Mouse (Mus musculus) activated CD4-positive, CD25-positive, alpha-beta regulatory T cell (primary cell): ENCODE measurements around the gene Ybx2. TPM values are rescaled to one million over a fixed set of nuclear protein-coding genes. Genes with fewer than 3 reads are reported as not detected.

ENCODE experiments used
- polyA plus RNA-seq, 2 experiments: library from polyadenylated mRNA; unstranded; fragments of 100-300 nt; shearing (Covaris generic); gene quantifications; one replicate each; pipeline ENCODE4 v1.2.1; 2017

Gene Ybx2
- polyA plus RNA-seq = not detected

GRCm38 (mm10) chr11:69935137-69935879 is at the start of gene Ybx2:
TSS of gene Ybx2 (plus strand) at chr11:69935796.

GRCm38 (mm10) chr11:69895291-69895690 is 40.3 kb upstream of the Ybx2 start, which contains the start of gene Acap1:
TSS of gene Acap1 (minus strand) at chr11:69895539.

DNA sequence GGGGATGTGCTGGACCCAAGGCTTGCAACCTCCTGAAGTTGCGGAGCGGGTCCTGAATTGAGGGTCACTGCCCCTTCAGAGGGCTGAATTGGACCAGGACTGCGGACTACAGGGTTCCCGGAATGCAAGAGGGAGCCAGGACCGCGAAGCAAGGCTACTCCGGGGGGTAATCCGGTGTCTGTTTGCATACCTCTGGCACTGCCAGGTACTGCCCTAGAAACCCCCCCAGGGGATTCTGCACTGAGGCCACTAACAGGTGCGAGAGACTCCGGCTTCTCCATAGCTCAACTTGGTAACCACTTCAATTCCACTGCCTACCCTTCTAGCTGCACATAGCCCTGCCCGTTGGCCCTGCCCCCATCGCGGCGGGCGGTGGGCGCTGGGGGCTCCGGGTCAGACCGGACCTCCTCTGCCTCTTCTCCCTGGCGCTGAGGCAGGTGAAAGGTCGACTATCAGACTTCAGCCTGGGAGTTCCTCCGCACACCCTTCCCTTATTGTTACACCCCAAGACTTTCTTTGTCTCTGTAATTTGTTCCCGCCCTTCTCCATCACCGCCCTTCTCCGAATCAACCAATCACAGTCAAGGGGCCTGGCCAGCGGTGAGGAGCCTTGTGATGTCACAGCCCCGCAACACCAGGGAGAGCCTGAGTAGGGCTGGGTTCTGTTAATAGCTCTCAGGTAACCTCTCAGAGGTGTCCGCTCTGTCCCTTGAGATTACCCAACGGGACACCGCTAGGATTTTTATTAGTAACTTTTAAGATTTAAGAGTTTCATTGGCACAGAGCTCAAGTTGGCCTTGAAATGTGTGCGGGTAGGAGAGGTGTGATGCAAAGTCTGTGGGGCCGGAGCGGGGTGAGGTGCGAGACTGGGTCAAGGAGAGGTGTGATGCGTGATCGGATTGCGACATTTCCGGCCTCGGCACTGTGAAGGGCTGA is 34.9 kb upstream of the Ybx2 start, which contains the start of the genes 2810408A11Rik and Neurl4:
2810408A11Rik (minus strand) TSS at position 517 of the 935 bp plus-strand sequence.
Neurl4 (plus strand) TSS at position 602 of the 935 bp plus-strand sequence.

GRCm38 (mm10) chr11:69913554-69914371 is 21.8 kb upstream of the Ybx2 start, which contains the start of gene Gps2:
TSS of gene Gps2 (plus strand) at chr11:69913888.

DNA sequence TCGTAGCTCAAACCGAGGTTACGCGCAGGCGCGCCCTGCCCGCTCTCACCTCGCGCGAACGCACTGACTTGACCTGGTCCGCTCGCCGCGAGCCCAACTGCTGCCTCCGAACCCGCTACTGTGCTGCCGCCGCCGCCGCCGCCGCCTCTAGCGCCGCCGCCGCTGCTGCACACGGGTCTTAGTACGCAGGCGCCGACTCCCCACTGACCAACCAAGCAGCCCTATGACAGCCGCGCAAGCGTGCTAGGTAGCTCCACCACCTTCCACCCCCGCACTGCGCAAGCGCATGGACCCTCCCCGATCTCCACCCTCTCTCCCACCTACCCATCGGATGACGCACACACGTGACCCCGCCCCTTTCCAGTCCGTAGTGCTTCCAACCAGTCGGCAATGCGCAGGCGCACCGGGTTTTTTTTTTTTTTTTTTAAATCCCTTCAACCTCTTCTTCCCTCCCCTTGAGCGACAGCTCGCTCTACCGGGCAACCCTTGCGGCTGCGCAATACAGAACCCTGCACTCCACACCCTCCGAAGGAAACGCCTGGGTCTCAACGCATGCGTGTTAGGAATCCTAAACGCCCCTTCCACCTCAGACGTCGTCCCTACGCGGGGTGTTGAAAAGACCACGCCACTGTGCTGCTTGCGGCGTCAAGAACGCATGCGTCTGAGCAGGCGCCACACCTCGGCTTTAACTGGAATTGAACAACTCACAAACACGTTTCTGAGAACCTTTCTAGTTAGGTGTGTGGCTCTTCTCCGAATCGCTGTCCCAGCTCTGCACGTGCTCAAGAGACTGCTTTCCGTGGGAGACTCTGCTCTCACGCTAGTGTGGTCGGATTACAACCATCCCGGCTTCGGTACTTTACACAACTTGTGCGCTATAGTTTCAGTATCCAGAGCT is 14.2 kb upstream of the Ybx2 start, which contains the start of gene Eif5a:
Eif5a (minus strand) TSS at position 845 of the 898 bp plus-strand sequence.

DNA sequence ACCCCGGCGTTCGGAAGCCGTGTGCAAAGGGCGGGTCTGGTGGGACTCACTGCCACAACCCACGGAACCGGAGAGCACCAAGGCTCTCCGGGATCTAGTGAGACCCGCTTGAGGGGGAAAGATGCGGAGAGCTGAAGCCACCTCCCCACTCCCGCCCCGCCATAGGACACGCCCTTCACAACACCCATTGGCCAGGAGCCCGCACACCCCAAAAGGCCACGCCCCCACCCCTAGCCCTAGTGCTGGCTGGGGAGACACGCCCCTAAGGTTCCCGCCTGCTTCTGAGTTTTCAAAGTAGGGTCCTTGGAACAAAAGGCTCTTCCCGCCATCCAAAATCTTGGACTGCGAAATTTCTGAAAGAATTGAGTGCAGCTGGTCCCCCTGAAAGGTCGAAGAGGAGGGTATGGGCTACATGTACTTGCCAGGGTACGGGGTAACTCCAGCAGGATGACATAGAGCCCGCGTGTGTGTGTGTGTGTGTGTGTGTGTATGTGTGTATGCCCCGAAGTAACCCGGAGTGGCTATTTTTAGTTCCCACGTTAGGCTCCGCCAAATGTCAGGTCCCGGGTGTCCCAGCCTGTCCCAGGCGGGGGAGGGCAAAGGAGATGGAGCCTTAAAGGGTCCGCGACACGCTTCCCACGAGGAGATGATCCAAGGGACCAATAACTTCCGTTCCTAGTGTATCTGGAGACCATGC is 12.6 kb downstream of the Ybx2 start, which contains the start of gene Slc2a4:
Slc2a4 (minus strand) TSS at position 123 of the 697 bp plus-strand sequence.

DNA sequence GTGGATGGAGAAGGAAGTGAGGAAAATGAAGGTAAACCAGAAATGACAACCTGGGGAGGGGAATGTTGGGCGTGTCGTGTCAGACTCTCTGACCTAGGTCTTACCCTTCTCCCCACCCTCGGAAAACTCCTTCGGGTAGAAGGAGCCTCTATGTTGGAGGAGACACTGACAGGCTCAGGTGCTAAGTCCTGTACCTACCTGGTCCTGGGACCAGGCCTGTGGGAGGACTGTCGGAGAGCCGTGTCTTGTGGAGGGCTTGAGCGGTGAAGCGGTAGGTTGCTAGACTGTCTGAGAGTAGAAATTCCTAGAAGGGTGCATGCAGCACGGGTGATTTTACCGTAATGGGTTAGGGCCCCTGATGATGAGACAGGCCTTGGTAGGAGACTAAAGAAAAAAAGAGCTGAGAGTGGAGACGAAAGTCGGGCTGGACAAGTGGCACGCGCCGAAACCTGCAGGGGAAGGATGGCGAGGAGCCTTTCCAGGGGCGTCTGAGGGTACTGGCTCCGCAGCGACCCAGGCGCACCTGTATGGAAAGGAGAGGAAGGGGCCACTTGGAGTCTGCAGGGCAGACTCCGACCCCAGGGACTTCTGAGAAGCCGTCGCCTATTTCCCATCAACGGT is 29.2 kb downstream of the Ybx2 start, which contains the start of gene Cldn7:
Cldn7 (plus strand) TSS at position 130 of the 621 bp plus-strand sequence.

GRCm38 (mm10) chr11:69981141-69981762 is 45.7 kb downstream of the Ybx2 start, which contains the start of gene Ctdnep1:
TSS of gene Ctdnep1 (plus strand) at chr11:69981156.

DNA sequence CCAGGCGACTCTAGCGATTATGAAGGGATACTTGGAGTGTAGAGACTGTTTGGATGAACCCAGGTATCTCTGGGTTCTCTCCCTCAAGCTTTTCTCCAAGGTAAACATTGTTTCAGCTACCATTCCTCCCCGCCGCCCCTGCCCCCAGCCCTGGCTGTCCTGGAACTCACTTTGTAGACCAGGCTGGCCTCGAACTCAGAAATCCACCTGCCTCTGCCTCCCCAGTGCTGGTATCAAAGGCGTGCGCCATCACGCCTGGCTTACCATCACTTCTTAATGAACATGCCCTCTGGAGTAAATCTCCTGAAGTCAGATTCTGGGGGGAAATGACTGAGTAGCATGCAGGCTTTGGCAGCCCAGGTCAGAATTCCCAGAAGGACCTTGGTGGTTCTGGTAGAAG is 46.6 kb downstream of the Ybx2 start, which contains the start of gene Elp5:
Elp5 (minus strand) TSS at position 293 of the 400 bp plus-strand sequence.

Other genes with a start within 250 kb of the Ybx2 start
- under 1 TPM; 0.31 to 0.42 TPM for gene Tnfsf12, start 239.9 kb upstream of the Ybx2 start, polyA plus RNA-seq
- under 1 TPM; 0.08 to 0.44 TPM for gene Tnfsfm13, start 239.7 kb upstream of the Ybx2 start, polyA plus RNA-seq
- 10 to 100 TPM; 30.9 to 45.6 TPM for gene Polr2a, start 177.2 kb upstream of the Ybx2 start, polyA plus RNA-seq
- gene Slc35g3, start 173.8 kb upstream of the Ybx2 start, polyA plus RNA-seq = not detected
- gene Zbtb4, start 169.9 kb upstream of the Ybx2 start, polyA plus RNA-seq = 1 to 10 TPM; 4.9 to 5.8 TPM
- 1 to 10 TPM; 1.6 to 3.6 TPM for gene Chrnb1, start 139.9 kb upstream of the Ybx2 start, polyA plus RNA-seq
- gene Fgf11, start 133.9 kb upstream of the Ybx2 start, polyA plus RNA-seq = not detected
- gene Tmem102, start 130.2 kb upstream of the Ybx2 start, polyA plus RNA-seq = under 1 TPM in 1 of 2 experiments, not detected in 1; 0.38 TPM
- gene Gm39566, start 120.5 kb upstream of the Ybx2 start, polyA plus RNA-seq = not detected
- not detected for gene Spem2, start 117.3 kb upstream of the Ybx2 start, polyA plus RNA-seq
- not detected for gene Spem1, start 113.6 kb upstream of the Ybx2 start, polyA plus RNA-seq
- under 1 TPM; 0.24 to 0.34 TPM for gene Nlgn2, start 98.0 kb upstream of the Ybx2 start, polyA plus RNA-seq
- 100 to 1,000 TPM; 109 to 131 TPM for gene Tmem256, start 97.3 kb upstream of the Ybx2 start, polyA plus RNA-seq
- gene Plscr3, start 89.4 kb upstream of the Ybx2 start, polyA plus RNA-seq = 10 to 100 TPM; 19.0 to 36.8 TPM
- gene Tnk1, start 77.1 kb upstream of the Ybx2 start, polyA plus RNA-seq = not detected
- not detected for gene Tmem95, start 57.8 kb upstream of the Ybx2 start, polyA plus RNA-seq
- gene Kctd11, start 54.4 kb upstream of the Ybx2 start, polyA plus RNA-seq = 1 to 10 TPM in 1 of 2 experiments, under 1 TPM in 1; 0.39 to 3.3 TPM
- 100 to 1,000 TPM; 299 to 487 TPM for gene Acap1, start 40.3 kb upstream of the Ybx2 start, polyA plus RNA-seq
- 1 to 10 TPM; 1.5 to 4.2 TPM for gene 2810408A11Rik, start 34.8 kb upstream of the Ybx2 start, polyA plus RNA-seq
- 1 to 10 TPM; 5.2 to 6.2 TPM for gene Neurl4, start 34.7 kb upstream of the Ybx2 start, polyA plus RNA-seq
- gene Gps2, start 21.9 kb upstream of the Ybx2 start, polyA plus RNA-seq = 100 to 1,000 TPM; 148 to 174 TPM
- gene Eif5a, start 13.8 kb upstream of the Ybx2 start, polyA plus RNA-seq = 1,000 to 10,000 TPM; 1,226 to 1,635 TPM
- gene Slc2a4, start 12.4 kb downstream of the Ybx2 start, polyA plus RNA-seq = not detected
- gene Cldn7, start 29.0 kb downstream of the Ybx2 start, polyA plus RNA-seq = under 1 TPM in 1 of 2 experiments, not detected in 1; 0.49 TPM
- gene Ctdnep1, start 45.4 kb downstream of the Ybx2 start, polyA plus RNA-seq = 100 to 1,000 TPM in 1 of 2 experiments, 10 to 100 TPM in 1; 88.2 to 126 TPM
- 100 to 1,000 TPM in 1 of 2 experiments, 10 to 100 TPM in 1; 57.5 to 119 TPM for gene Elp5, start 46.7 kb downstream of the Ybx2 start, polyA plus RNA-seq
- gene Gabarap, start 55.3 kb downstream of the Ybx2 start, polyA plus RNA-seq = 100 to 1,000 TPM; 433 to 450 TPM
- gene Phf23, start 60.0 kb downstream of the Ybx2 start, polyA plus RNA-seq = 10 to 100 TPM; 80.2 to 94.0 TPM
- 10 to 100 TPM; 14.2 to 22.1 TPM for gene Dvl2, start 64.8 kb downstream of the Ybx2 start, polyA plus RNA-seq
- 100 to 1,000 TPM; 104 to 130 TPM for gene Acadvl, start 79.6 kb downstream of the Ybx2 start, polyA plus RNA-seq
- gene Dlg4, start 81.1 kb downstream of the Ybx2 start, polyA plus RNA-seq = 1 to 10 TPM; 5.6 to 5.7 TPM
- not detected for gene Asgr1, start 118.3 kb downstream of the Ybx2 start, polyA plus RNA-seq
- gene Asgr2, start 156.8 kb downstream of the Ybx2 start, polyA plus RNA-seq = not detected
- under 1 TPM; 0.32 to 0.76 TPM for gene Mgl2, start 194.5 kb downstream of the Ybx2 start, polyA plus RNA-seq
- 1 to 10 TPM in 1 of 2 experiments, not detected in 1; 5.3 TPM for gene Clec10a, start 220.4 kb downstream of the Ybx2 start, polyA plus RNA-seq